Mouse (Mus musculus) ES-E14 (cell line): ENCODE results near the gene Nid2. TPM values are rescaled to one million over a fixed set of nuclear protein-coding genes. Genes with fewer than 3 reads are reported as not detected.
A peak's percentile ranks its signal among the peaks of the same experiment; 100 is the strongest.

Source experiments
- DNase-seq: peaks from one replicate; pipeline ENCODE4 v3.0.0-alpha.2; 2013; ENCODE audit warnings: low read depth, low spot score
- H3K27ac ChIP-seq: 2 replicates; pipeline ENCODE4 v1.5.1; 2012; ENCODE audit warnings: low read depth, mild to moderate bottlenecking, low read length, moderate library complexity, mixed read lengths; ENCODE audit not compliant: poor library complexity, insufficient read depth, severe bottlenecking
- H3K36me3 ChIP-seq: 2 replicates; pipeline ENCODE4 v1.6.1; 2012; ENCODE audit warnings: mild to moderate bottlenecking, low read length, moderate library complexity, mixed read lengths; ENCODE audit not compliant: control insufficient read depth, poor library complexity, insufficient read depth, severe bottlenecking
- H3K4me1 ChIP-seq, 2 experiments: fragments of 150-350 bp in 1 of 2; sonication (generic) in 1 of 2; 2 replicates each; pipeline ENCODE4 v1.6.1; 2012; ENCODE audit warnings: low read length in 2 of 2, mild to moderate bottlenecking in 1 of 2, mixed read lengths in 1 of 2; ENCODE audit not compliant: control insufficient read depth in 2 of 2, insufficient read depth in 2 of 2, poor library complexity in 1 of 2
- H3K4me3 ChIP-seq, 2 experiments: fragments of 150-350 bp in 1 of 2; sonication (generic) in 1 of 2; 2 replicates each; pipeline ENCODE4 v1.5.1; 2012; ENCODE audit warnings: low read length in 2 of 2, low read depth in 1 of 2, mild to moderate bottlenecking in 1 of 2, mixed read lengths in 1 of 2; ENCODE audit not compliant: insufficient read depth in 1 of 2, poor library complexity in 1 of 2, severe bottlenecking in 1 of 2
- H3K9ac ChIP-seq: 2 replicates; pipeline ENCODE4 v1.6.1; 2012; ENCODE audit warnings: low read depth, mild to moderate bottlenecking, low read length, mixed read lengths; ENCODE audit not compliant: poor library complexity, insufficient read depth, severe bottlenecking
- H3K9me3 ChIP-seq: fragments of 150-350 bp; sonication (generic); 2 replicates; pipeline ENCODE4 v1.6.1; 2012; ENCODE audit warnings: low read depth, mild to moderate bottlenecking, low read length; ENCODE audit not compliant: control insufficient read depth, insufficient read depth
- CHD2 ChIP-seq: IDR thresholded peaks from 2 replicates; pipeline ENCODE4 v1.6.1; 2014; ENCODE audit warnings: mild to moderate bottlenecking, low read depth, low read length, inconsistent platforms
- HCFC1 ChIP-seq: IDR thresholded peaks from 2 replicates; pipeline ENCODE4 v1.6.1; 2012; ENCODE audit warnings: low read length, inconsistent platforms, borderline replicate concordance; ENCODE audit not compliant: insufficient read depth
- MAFK ChIP-seq: IDR thresholded peaks from 2 replicates; pipeline ENCODE4 v1.6.1; 2014; ENCODE audit warnings: mild to moderate bottlenecking, low read depth, low read length, inconsistent platforms; ENCODE audit not compliant: insufficient read depth
- ZC3H11A ChIP-seq: IDR thresholded peaks from 2 replicates; pipeline ENCODE4 v1.6.1; 2012; ENCODE audit warnings: low read depth, mild to moderate bottlenecking, inconsistent platforms, low read length, borderline replicate concordance
- ZNF384 ChIP-seq: IDR thresholded peaks from 2 replicates; pipeline ENCODE4 v1.6.1; 2012; ENCODE audit warnings: low read depth, low read length, inconsistent platforms
- in situ Hi-C, 2 experiments: fragments of 600-800 bp; cut with MboI; formaldehyde crosslinking; loops; one replicate each; pipeline ENCODE4 v1.15.1; 2025; ENCODE audit warnings: low sequenced_read_pairs in 2 of 2, inconsistent platforms in 1 of 2; ENCODE audit not compliant: unreplicated experiment in 2 of 2
- total RNA-seq: library from RNA; depleted of rRNA; stranded (reverse); fragments of 300-350 nt; gene quantifications from 2 replicates; pipeline ENCODE4 v1.2.3, GENCODE M21; 2012

The Nid2 gene
- total RNA-seq, 1 experiment = 399 TPM

- peak; percentile 69 for DNase-seq
- peaks cover 0 to 2% of the 10 kb centered on the region in 2 experiments; a peak in 1 of 4 replicates for H3K4me1 ChIP-seq
- 0 out of 2 replicates have a peak, but pooled peaks cover 2% of the 10 kb centered on the region for H3K9me3 ChIP-seq
- H3K36me3 ChIP-seq = no peaks in the 10 kb centered on the region
- no peak overlapping the region for H3K4me3 ChIP-seq
- TF ChIP-seq ZNF384 (no peak), ZC3H11A (peak; percentile 84), MAFK (no peak)
- no peak overlapping the region for H3K9ac ChIP-seq
- in situ Hi-C loops = loop anchor here (5.0 to 25.0 kb wide), 7 partner anchors 52 to 423 kb away; partner anchors contain the start of gene Kcnk16 (in 1 of the 2)
- no peak overlapping the region for H3K27ac ChIP-seq
Measured at GRCm38 (mm10) chr14:19839600-19840332, 88.7 kb downstream of the Nid2 start.

GRCm38 (mm10) chr14:19853471-19853870 lies 102.4 kb downstream of the Nid2 start:
- no peak overlapping the region for H3K4me3 ChIP-seq
- H3K4me1 ChIP-seq = peaks cover 5 to 9% of the 10 kb centered on the region in 2 experiments; a peak in 3 of 4 replicates
- no peak overlapping the region for H3K9ac ChIP-seq
- DNase-seq = no peak
- TF ChIP-seq CHD2 (no peak), MAFK (no peak), ZNF384 (no peak), HCFC1 (no peak), ZC3H11A (no peak)
- in situ Hi-C loops = no loop called here
- H3K36me3 ChIP-seq = no peaks in the 10 kb centered on the region; the same call in 1 of the 2 replicates
- peak overlapping the region; percentile 76; the same call in 1 of the 2 replicates for H3K27ac ChIP-seq
- no peaks in the 10 kb centered on the region for H3K9me3 ChIP-seq

- no peak for TF ChIP-seq ZC3H11A
- TF ChIP-seq MAFK = no peak
- no peak for TF ChIP-seq ZNF384
- no peak for TF ChIP-seq CHD2
- no peak for TF ChIP-seq HCFC1
Measured at GRCm38 (mm10) chr14:19858279-19858678, 107.2 kb downstream of the Nid2 start.

GRCm38 (mm10) chr14:19858808-19859776 lies 108.0 kb downstream of the Nid2 start:
- Histone ChIP-seq H3K36me3 (no peaks in the 10 kb centered on the region; the same call in none of the 2 replicates), H3K9ac (peak overlapping the region; percentile 64; the same call in 1 of the 2 replicates), H3K4me1 (peaks cover 16 to 17% of the 10 kb centered on the region in 2 experiments), H3K9me3 (no peaks in the 10 kb centered on the region), H3K27ac (peak overlapping the region; percentile 85), H3K4me3 (no peak overlapping the region)
- in situ Hi-C loops = no loop called here
- TF ChIP-seq ZC3H11A (no peak), ZNF384 (no peak), MAFK (no peak), CHD2 (no peak), HCFC1 (no peak)
- no peak for DNase-seq

More at GRCm38 (mm10) chr14:19858279-19858678, 107.2 kb downstream of the Nid2 start:
- Histone ChIP-seq H3K9ac (no peak overlapping the region; the same call in 1 of the 2 replicates), H3K9me3 (no peaks in the 10 kb centered on the region), H3K27ac (peak overlapping the region; percentile 78), H3K36me3 (no peaks in the 10 kb centered on the region; the same call in none of the 2 replicates), H3K4me1 (peaks cover 17 to 18% of the 10 kb centered on the region in 2 experiments), H3K4me3 (no peak overlapping the region)
- in situ Hi-C loops = no loop called here
- no peak for DNase-seq
